Mouse (Mus musculus) c-Kit-positive CD71-positive TER-119-negative erythroid progenitor cells, embryonic 14.5 days (primary cell): ENCODE results near the gene Fam92b.

Source experiments
- DNase-seq: peaks from one replicate; pipeline ENCODE4 v3.0.0-alpha.2; 2013; ENCODE audit warnings: low read depth

Fam92b gene

DNA sequence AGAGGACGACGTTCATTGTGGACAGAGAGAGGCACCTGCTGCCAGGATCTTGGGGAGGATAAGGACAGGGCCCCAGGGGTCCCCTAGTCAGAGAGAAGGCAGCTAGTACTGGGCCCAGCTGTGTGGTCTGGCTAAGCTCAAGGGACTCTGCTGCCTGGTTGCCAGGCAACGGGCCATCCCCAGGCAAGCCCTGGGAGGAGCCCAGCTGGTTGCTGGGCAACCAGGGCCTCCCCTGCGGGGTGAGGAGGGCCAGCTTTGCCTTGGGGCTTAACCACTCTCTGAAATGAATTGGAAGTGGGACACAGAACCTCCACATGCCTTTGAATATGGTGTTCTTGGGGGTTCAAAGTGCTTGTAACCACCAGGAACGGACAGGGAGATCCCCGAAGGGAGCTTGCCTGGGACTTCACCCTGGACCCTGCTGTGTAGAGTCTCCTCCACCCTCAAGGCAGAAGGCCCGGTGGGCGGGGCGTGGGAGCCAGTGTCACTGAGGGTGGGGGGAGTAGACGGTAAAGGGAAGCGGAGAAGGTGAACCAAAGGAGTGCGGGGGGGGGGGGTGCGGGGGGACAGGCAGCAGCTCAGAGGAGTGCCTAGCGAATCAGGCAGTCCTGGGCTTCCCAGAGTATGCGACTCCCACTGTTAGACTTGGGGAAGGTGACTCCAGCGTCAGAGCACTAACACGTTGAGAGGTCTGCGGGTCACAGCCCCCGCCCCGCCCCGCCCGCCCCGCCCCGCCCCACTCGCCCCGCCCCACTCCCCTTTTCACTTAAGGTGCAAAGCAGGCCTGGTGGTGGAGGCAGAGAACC, at the start of gene Fam92b:
Gene Fam92b, minus strand, starts transcription at position 149 of the 806 bp plus-strand sequence.
- no peak for DNase-seq

DNA sequence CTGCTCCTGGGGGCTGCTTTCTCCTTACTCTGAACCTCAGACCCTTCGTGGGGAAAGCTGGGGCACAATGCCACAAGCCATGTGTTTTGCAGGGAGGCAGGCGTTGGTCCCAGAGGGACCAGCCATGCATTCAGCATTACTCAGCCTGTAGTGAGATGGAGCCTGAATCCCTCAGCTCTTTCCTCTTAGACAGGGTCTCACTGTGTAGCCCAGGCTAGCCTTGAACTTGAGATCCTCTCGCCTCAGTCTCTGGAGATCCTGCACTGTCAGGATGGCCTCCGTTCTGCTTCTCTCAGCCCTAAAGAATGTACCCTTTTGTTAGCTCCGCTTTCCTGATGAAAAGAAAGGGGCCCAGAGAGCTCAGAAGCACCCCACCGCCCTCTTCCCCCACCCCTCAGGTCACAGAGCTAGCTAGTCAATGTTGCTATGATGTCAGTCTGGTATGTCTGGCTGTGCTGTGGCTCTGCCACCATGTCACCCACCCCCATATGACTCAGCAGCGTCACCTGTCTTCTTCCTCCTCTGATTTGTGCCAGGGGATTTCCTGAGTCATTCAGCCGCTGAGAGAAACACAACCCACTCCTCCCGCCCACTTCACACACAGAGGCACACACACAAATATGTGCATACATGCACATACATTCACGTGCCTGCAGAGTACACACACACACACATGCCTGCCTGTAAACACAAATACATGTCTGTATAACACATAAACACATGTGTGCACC, 48.3 kb upstream of the Fam92b start:
- DNase-seq: no peak

DNA sequence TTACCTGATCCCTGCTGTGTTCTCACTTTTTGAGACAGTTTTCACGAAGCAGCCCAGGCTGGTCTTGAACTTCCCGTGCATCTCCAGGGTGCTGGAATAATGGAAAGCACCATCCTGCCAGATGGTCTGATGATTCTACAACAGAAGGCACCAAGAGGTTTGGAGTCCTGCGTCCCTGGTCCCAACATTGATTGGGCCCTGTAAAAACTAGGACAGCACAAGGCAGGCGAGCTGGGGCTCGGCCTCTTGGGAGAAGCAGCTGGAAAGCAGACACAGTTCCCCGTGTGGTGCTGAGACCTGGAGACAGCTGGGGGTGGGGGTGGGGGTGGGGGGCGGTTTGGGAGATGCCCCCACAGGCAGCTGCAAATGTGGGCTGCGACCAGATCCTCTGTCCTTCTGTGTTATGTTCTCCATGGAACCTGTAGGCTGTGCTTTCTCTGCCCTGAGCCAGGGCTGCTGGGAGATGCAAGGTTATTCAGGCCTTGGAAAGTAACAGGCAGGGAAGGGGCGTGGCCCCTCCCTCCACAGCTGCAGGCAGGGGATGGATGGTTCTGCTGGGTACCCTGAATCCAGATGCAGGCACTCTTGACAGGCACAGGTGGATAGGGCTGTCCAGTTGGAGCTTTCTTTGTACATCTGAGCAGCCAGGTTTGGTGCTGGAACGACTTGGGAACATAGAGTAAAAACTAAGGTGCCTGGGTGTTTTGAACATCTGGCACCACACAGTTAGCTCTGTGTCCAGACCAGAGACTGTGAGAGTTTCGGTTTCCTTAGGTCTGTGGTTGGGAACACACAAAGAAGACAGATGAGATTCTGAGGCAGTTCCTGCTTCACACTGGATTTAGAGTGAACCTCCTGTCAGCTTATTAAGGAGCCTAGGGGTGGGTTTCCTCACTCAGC, 47.5 kb upstream of the Fam92b start:
- DNase-seq: no peak

DNA sequence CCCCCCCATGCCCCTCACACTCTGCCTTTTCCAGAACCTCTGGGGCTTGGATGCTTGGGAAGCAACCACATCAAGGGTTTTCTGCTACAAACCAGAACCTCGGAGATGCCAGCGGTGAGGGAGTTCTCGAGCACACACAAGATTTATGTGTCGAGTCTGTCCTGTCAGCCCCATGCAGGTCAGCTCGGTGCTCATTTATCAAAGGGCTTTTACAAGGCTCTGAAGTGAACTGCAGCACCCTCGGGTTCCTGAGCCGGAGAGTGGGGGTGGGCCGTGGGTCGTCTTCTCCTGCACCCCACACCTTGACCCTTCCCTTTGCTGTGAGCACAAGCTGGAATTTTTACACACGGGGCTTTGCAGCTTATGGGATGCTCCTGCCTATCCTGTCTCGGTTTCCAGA, 45.3 kb upstream of the Fam92b start:
- DNase-seq: no peak

DNA sequence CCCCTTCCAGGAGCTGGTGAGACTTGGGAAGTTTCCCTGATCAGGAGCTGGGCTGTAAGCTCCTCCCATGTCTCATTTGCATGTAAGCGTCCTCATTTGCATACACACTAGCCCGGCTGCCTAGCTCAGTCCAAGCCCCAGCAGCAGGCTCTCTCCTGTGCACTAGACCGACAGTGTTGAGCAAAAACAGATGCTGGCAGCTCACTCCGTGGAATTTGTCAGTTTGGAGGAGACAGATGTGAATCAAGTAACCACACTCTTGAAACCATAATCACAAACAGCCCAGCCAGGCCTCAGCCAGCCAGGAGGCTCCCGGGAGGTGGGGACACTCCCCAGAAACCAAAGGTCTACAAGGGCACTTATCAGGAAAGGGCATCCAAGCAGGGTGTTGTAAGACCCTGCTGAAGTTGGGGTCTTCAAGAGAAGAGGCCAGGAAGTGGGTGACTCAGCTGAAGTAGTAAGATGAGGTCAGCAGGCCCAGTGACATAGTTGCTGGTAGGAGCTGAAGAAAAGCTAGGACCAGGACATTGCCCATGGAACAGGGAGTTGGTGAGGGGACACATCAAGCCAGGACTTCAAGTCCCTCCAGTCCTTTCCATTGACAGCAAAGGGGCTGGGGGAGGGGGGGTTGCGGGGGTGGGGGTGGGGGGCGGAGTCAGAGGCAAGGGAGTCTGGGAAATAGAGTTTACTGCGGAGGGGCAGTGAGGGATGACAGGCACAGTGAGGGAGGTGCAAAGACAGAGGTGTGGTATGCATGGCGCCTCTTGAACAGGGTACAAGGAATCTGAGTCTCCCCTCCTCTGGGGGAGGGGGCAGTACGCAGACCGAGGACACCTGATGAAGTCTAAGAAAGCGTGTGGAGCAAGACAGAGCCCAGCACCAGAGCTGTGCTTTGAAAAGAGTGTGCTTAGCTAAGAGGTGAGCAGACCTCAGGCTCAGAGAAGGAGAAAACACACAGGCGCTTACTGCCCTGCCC, 39.9 kb upstream of the Fam92b start:
- DNase-seq: no peak

DNA sequence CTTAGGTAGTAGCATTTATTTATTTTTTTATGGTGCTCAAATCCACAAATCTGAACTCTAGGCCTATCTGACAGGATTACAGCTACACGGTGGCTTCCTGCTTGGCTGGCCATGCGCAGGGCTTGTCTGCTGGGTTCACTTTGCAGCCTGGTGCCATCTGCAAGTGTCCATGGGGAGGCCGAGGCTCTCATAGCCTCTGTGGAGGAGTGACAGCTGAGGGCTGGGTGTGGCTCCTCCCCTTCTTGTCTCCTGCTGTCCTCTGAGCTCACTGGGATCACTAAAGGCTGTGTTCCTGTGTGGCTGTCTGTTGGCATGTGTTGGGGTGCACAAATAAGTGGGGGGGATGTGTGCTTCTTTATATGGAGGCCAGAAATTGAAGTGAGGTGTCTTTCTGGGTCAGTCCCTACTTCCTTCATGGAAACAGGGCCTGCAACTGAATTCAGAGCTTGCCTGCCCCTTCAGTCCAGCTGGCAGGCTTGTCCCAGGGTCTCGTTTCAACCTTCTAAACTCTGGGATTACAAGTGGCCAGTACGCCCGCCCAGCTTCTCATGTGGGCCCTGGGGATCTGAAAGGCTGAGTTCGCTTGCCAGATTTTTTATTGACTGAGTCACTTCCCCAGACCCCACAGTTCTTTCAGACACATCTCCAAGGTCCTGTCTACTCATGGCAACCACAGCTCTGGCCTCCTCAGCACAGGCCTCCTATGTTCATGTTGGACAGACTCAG, 38.3 kb upstream of the Fam92b start:
- DNase-seq: no peak

DNA sequence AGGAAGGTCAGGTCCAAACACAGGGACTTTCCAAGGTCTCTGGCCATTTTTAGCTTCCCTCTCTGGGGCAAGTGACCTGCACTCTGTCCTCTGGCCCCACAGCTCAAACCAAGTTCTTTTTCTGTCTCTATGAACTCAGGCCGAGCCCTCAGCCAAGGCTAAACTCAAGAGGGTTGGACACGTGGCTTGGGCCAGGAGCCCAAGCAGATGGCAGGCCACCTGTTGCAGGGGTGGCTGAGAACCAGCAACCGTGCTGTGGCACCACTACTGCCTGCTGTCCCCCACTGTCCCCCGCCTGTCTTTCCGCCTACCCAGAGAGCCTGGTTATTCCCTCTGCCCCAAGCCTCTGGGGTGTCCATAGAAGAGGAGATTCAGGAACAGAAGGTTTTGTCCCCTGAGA, 36.7 kb upstream of the Fam92b start:
- DNase-seq: no peak

DNA sequence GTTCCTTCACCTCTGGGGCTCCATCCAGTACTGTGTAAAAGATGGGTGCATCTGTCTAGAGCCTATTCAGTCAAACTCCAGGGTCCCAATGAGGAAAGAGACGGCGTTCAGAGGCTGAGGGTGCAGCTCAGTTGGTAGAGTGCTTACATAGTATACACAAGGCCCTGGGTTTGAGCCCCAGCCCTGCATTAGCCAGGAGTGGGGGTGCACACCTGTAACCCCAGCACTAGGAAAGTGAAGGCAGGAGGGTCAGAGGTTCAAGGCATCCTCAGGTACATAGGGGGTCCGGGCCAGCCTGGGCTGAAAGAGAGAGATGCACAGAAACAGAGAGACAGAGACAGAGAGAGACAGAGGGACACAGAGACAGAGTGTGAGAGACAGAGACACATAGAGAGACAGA, 36.0 kb upstream of the Fam92b start:
- no peak for DNase-seq

DNA sequence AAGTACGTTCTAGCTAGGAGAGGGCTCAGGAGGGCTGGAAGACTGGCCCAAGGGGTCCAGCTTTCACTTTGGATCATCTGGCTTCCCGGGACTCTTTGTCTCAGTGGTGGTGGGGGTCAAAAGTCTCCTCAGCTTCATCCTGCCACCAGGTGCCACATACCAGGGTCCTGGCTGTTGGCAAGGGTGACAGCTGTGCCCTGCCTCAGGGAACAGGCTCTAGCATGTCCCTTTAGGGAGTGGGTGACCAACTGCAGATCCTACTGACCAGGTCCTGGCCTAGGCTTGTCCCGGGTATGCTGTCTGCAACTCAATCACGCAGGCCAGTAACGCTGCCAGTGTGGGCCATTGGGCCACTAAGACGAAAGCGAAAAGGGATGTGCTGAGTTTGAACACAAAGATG, 35.3 kb upstream of the Fam92b start:
- DNase-seq: no peak

DNA sequence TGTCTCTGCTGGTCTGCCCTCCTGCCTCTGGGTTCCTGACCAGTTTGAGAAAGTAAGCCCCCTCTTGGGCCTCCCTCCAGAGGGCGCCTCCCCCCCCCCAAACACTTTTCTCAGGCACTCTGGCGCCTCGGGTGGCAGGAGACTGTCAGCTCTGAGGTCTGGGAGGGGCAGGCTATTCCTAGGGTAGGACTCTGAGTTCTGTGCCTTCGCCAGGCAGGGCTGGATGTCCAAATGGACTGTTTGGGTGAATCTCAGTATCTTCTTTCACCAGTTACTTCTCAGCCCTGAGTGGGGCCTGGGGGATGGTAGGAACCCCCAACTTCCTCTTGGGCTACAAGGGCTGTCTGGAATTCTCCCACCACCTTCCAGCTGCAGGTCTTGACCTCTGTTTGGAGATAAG, 34.1 kb upstream of the Fam92b start:
- DNase-seq: no peak

DNA sequence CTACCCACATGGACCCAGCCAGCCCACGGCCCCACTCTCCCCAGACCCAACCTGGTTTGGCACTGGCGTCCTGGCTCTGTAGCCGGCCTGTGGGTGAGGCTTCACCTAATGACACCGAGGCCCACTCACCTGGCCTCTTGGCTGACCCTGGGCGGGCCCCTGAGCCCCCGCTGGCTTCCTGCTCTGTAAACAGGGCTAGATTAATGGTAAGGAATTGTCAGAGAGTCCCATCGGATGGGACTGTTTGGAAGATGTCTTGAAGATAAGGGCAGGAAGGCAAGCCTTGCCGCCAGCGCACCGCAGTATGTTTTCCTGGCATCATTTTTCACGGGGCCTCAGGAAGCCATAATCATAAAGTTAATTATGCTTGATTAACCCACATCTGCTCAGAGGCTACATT, 30.8 kb upstream of the Fam92b start:
- DNase-seq: no peak

DNA sequence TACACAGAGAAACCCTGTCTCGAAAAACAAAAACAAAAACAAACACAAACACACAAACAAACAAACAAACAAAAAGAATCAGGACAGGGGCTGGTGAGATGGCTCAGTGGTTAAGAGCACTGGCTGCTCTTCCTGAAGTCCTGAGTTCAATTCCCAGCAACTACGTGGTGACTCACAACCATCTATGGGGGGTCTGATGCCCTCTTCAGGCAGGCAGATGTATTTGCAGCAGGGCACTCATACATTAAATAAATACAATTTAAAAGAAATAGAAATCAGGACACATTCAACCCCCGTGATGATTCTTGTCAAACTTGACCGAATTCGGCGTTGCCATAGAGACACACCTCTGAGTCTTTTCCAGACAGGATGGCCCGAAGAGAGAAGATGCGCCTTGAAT, 30.1 kb upstream of the Fam92b start:
- no peak for DNase-seq

DNA sequence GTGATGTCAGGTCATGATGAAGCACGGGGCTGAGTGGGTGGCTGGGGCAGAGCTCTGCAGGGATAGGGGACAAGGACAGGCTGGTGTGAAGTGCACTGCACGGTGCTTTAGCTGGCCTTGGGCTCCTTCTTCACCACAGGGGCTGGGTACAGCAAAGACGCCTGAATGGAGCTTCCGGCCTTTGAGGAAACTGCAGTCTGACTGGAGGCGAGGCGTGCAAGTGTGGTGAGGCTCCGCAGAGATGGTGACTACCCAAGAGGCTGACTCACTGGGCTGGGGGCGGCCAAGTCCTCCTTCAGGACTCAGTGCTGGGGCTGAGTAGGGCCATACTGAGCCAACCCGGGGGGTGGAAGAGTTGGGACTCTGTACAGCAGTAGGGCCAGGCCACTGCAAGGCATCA, 28.6 kb upstream of the Fam92b start:
- DNase-seq: no peak

DNA sequence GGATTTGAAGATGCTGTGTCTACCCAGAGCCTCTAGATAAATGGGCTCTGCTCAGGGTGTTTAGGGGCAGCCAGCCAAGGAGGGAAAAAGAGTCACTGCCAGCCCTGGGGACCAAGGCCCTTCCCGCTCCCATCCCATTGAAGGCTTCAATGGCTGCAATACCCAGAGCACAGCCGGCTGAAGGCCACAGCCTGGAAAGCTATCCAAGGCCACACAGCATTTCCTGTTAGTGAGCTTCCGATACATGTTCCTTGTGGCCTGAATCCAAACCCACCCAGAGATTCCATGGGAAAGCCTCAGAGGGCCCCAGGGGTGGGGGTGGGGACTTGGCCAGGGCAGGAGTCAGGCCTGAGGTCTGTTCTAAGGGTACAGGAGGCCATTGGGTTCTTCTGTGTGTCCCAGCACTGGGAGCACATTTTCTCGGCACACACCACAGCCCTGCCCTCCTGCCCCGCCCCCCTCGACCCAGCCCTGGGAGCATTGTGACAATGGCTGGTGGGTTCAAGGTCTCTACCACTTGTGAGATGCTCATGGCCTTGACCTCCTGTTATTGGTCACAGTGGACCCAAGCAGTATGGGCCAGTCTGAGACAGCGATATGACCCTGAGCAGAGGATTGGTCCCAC, 27.6 kb upstream of the Fam92b start:
- no peak for DNase-seq

DNA sequence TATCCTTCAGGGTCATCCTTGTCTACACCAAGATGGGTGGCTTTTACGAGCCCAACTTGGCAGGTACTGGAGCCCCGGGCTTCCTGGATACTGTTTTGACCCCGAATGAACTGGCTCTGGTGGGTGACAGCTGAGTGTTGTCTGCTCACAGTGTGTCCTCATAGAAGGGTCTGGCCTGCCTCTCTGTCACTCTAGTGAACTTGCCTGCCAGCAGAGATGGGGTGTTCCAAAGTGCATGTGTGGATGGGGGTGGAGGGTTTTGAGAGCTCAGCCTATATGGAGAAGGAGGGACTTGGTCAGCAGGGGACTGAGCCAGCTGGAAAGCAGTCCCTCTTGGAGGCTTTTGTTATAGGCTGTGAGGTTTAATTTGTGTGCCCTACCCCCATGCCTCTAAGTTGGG, 25.3 kb upstream of the Fam92b start:
- no peak for DNase-seq

DNA sequence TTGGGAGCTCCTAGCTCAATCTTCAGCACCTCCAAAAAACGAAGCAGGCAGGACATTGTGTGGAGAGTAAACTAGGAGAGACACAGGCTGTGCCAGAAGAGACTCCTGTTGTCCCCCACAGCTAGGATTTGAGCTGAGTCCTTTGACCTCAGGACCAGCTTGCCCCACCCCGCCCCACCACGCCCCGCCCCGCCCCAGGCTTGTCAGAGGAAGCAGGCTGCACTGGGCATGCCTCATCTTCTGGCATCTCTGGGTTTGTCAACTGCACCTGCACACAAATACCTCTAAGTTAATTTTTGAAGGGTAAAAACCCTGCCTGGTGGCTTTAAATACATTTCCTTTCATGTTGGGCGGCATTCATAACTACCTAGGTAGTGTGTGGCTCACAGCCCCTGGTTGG, 24.1 kb upstream of the Fam92b start:
- no peak for DNase-seq

DNA sequence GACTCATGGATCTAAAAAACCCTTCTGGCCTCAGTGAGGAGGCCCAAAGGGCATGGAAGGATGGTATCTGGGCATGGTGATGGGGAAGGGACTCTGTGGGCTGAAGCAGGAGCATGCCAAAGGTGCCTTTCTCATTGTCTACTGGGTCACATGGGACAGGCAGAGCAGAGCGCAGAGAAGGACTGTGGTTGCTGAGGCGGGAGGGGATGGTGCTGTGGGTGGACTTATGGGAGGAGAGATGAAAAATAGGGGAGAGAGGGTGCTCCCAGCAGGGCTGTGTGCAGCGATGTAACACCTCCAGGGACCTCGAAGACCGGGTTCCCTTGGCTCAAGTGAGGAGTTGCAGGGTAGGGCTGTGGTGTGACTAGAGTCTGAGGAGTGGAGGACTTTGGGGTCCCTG, 14.9 kb upstream of the Fam92b start:
- no peak for DNase-seq

DNA sequence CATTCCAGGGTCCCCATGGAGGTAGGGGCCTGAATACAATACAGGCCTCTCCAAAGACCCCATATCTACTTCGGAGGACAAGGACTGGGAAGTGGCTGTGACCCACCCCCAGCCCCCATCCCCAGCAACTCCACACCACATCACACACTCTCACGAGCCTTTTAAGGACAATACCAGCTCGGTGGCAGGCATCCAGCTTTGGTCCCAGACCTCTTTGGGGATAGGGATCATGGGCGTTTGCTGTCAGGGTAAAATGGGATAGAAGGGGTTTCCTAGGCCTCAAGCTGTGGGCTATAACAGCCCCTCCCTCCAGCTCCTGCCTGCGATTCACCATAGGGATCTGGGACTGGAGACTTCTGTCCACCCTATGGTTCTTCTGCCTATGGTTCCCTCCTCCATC, 14.4 kb upstream of the Fam92b start:
- DNase-seq: no peak

DNA sequence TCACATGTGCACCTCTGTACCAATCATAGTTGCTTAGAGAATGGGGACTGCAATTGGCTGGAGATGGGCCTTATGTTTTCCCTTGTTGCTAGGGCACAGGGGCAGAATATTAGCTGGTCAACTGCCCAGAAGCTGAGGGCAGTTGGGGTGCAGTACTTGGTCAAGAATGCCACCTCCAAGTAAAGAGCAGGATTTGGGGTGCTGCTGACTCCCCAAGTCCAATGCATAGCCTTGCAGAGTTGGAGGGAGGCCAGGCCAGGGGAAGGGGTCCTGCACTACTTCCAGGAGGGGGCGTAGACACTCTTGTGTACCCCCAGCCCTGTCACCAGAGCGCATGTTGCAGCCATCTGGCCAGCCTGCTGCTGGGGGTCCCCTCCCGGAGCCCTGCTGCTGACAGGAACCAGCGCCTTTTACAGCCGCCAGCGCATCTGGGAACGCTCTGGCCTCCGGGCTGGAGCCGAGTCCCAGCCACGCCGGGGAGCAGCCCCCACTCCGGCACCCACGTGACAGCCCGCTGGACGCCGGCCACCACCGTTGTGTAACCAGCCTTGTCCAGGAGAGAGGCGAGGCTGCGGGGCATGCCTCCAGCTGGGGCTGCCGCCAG, 13.6 kb upstream of the Fam92b start:
- no peak for DNase-seq
